Mouse (Mus musculus): ENCODE results near the gene Sertad3. TPM values are rescaled to one million over a fixed set of nuclear protein-coding genes. Genes with fewer than 3 reads are reported as not detected.

Sertad3 gene
- polyA plus RNA-seq, 1 experiment from 2014 or later = 29.4 TPM

DNA sequence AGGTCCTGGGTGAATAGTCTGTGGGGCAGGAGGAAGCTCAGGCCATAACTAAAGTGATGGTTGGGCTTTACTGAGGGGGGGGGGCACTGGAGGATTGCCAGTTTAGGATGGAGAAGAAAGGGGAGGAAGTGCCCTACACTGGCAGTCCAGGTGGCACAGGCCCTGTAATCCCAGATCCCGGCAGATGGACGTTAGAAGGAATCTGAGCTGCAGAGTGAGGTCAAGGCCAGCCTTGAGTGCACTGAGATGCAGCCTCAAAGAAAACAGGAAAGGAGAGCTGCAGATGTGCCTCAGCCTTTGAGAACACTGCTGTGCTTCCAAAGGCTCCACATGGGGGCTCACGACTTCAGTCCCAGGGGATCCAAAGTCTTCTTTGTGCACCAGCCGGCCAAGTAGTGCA, 5.9 kb upstream of the Sertad3 start:
- no peak overlapping the region for H3K4me2 ChIP-seq
- H3K36me3 ChIP-seq = no peaks in the 10 kb centered on the region
- no peak overlapping the region for H3K4me3 ChIP-seq (replicated peaks)
- H3K9me3 ChIP-seq = no peaks in the 10 kb centered on the region
- WGBS = 32% methylated on average over 4 of the region's 4 CpGs
- ATAC-seq (ENCODE audit: insufficient number of reproducible peaks, insufficient read depth, low FRiP score, low TSS enrichment, low read depth) = no peak
- H3K27ac ChIP-seq = no peak overlapping the region
- H3K9ac ChIP-seq (replicated peaks) = no peak overlapping the region
- H3K27me3 ChIP-seq = no peaks in the 10 kb centered on the region
- H3K4me1 ChIP-seq (replicated peaks) = peaks cover 4% of the 10 kb centered on the region; the same call in 1 of the 2 replicates

DNA sequence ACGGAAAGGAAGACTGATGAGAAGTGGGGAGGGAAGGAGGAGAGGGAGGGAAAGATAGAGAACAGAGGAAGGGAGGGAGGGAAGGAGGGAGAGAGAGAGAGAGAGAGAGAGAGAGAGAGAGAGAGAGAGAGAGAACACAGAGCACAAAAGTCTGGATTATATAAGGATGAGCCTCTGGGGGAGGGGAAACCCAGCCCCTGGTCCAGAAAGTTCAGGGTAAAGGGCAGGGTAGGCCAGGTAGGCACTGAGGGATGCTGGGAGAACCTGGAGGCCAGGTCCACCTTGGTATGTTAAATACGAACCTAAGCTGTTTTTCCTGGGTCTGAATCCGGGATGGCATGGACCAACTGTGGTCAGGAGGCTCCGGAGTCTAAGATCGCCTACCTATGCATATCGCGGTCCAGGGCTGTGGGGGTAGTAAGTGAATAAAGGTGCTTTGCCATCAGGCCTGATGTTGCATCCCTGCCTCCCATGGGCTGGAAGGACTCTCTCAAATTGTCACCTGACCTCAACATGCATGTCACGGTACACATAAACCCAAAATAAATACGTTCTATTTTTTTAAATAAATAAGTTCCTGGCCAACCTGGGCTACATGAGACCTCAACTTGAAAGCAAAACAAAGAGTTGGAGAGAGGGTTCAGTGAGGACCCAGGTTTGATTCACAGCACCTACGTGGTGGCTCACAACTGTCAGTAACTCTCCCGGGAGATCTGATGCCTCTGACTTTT, 2.0 kb upstream of the Sertad3 start:
- no peak for ATAC-seq (ENCODE audit: insufficient number of reproducible peaks, insufficient read depth, low FRiP score, low TSS enrichment, low read depth)
- no peaks in the 10 kb centered on the region for H3K9me3 ChIP-seq

DNA sequence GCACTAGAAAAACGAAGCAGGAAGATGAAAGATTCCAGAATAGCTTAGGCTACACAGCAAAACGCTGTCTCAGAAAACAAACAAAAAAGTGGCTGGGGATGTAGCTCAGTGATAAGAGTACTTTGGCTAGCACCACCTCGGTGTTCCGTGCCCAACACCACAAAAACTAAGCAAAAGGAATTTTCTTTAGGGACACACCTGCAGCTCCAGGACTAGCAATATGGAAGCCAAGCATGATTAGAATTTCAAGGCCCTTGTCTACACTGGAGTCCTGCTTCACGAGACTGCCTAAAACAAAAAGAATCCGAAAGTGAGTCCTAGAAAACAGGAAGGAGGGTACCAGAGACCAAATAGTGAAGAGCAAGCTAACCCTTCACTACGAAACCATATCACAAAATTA, 972 bp upstream of the Sertad3 start:
- Histone ChIP-seq H3K27me3 (no peaks in the 10 kb centered on the region), H3K4me1 (replicated peaks) (peaks cover 11% of the 10 kb centered on the region; the same call in 1 of the 2 replicates), H3K9me3 (no peaks in the 10 kb centered on the region), H3K4me3 (replicated peaks) (peak overlapping the region; percentile 72), H3K36me3 (peaks cover 20% of the 10 kb centered on the region), H3K27ac (peak overlapping the region; percentile 62), H3K4me2 (peak overlapping the region; percentile 63), H3K9ac (replicated peaks) (no peak overlapping the region)
- ATAC-seq (ENCODE audit: insufficient number of reproducible peaks, insufficient read depth, low FRiP score, low TSS enrichment, low read depth) = no peak
- 53% methylated on average over 7 of the region's 7 CpGs for WGBS

More for the DNA sequence above, 2.0 kb upstream of the Sertad3 start:
- Histone ChIP-seq H3K4me1 (replicated peaks) (peaks cover 11% of the 10 kb centered on the region; the same call in 1 of the 2 replicates), H3K36me3 (peaks cover 11% of the 10 kb centered on the region), H3K9ac (replicated peaks) (no peak overlapping the region), H3K27ac (no peak overlapping the region), H3K4me2 (no peak overlapping the region), H3K4me3 (replicated peaks) (no peak overlapping the region), H3K27me3 (no peaks in the 10 kb centered on the region)
- 90% methylated on average over 11 of the region's 11 CpGs for WGBS

GRCm38 (mm10) chr7:27473835-27474489, 394 bp downstream of the Sertad3 start:
- H3K36me3 ChIP-seq = peaks cover 32% of the 10 kb centered on the region
- peak overlapping the region; percentile 57 for H3K9ac ChIP-seq (replicated peaks)
- H3K4me1 ChIP-seq (replicated peaks) = peaks cover 13% of the 10 kb centered on the region; the same call in 1 of the 2 replicates
- no peaks in the 10 kb centered on the region for H3K9me3 ChIP-seq
- peak overlapping the region; percentile 63 for H3K4me2 ChIP-seq
- H3K27me3 ChIP-seq = no peaks in the 10 kb centered on the region
- peak overlapping the region; percentile 72 for H3K4me3 ChIP-seq (replicated peaks)
- under 1% methylated on average over 34 of the region's 34 CpGs for WGBS
- no peak for ATAC-seq (ENCODE audit: insufficient number of reproducible peaks, insufficient read depth, low FRiP score, low TSS enrichment, low read depth)
- peak overlapping the region; percentile 93 for H3K27ac ChIP-seq

- peak; percentile 90 for ATAC-seq (ENCODE audit: insufficient number of reproducible peaks, insufficient read depth, low FRiP score, low TSS enrichment, low read depth)
- Histone ChIP-seq H3K9ac (replicated peaks) (peak overlapping the region; percentile 57), H3K36me3 (peaks cover 32% of the 10 kb centered on the region), H3K4me1 (replicated peaks) (peaks cover 13% of the 10 kb centered on the region; the same call in 1 of the 2 replicates), H3K9me3 (no peaks in the 10 kb centered on the region), H3K4me2 (peak overlapping the region; percentile 63), H3K27me3 (no peaks in the 10 kb centered on the region), H3K27ac (peak overlapping the region; percentile 93), H3K4me3 (replicated peaks) (peak overlapping the region; percentile 72)
- WGBS = under 1% methylated on average over 23 of the region's 23 CpGs
Observed at GRCm38 (mm10) chr7:27474490-27474954, 954 bp downstream of the Sertad3 start.

DNA sequence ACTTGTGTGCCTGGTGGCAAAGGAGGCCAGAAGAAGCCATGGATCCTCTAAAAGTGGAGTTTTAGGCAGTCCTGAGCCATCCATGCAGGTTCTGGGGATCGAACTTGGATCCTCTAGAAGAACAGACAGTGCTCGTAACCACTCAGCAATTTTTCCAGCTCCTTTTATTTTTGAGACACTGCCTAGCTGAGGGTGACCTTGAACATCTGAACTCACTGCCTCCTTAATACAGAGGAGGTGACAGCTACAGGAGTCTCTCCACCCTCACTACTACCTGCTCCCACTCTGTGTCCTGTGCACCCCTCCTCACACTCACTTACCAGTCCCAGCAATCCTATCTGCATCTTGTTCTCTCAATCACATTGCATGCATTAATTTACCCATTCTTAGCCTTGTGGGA, 2.0 kb downstream of the Sertad3 start:
- peaks cover 32% of the 10 kb centered on the region for H3K36me3 ChIP-seq
- no peak overlapping the region for H3K4me3 ChIP-seq (replicated peaks)
- no peaks in the 10 kb centered on the region for H3K27me3 ChIP-seq
- WGBS = 92% methylated on average over 2 of the region's 2 CpGs
- H3K4me1 ChIP-seq (replicated peaks) = peaks cover 15% of the 10 kb centered on the region
- no peak for ATAC-seq (ENCODE audit: insufficient number of reproducible peaks, insufficient read depth, low FRiP score, low TSS enrichment, low read depth)
- peak overlapping the region; percentile 63 for H3K4me2 ChIP-seq
- H3K27ac ChIP-seq = no peak overlapping the region
- H3K9me3 ChIP-seq = no peaks in the 10 kb centered on the region
- no peak overlapping the region for H3K9ac ChIP-seq (replicated peaks)

- WGBS = 93% methylated on average over 14 of the region's 14 CpGs
- H3K9ac ChIP-seq (replicated peaks) = no peak overlapping the region
Observed at GRCm38 (mm10) chr7:27476098-27476635, 2.6 kb downstream of the Sertad3 start.

GRCm38 (mm10) chr7:27478561-27478960, 5.0 kb downstream of the Sertad3 start:
- H3K4me3 ChIP-seq (replicated peaks) = no peak overlapping the region

More at GRCm38 (mm10) chr7:27476098-27476635, 2.6 kb downstream of the Sertad3 start:
- no peak for ATAC-seq (ENCODE audit: insufficient number of reproducible peaks, insufficient read depth, low FRiP score, low TSS enrichment, low read depth)
- H3K4me3 ChIP-seq (replicated peaks) = no peak overlapping the region
- peaks cover 32% of the 10 kb centered on the region for H3K36me3 ChIP-seq
- H3K27ac ChIP-seq = no peak overlapping the region
- H3K27me3 ChIP-seq = no peaks in the 10 kb centered on the region
- no peak overlapping the region for H3K4me2 ChIP-seq
- peaks cover 21% of the 10 kb centered on the region for H3K4me1 ChIP-seq (replicated peaks)
- H3K9me3 ChIP-seq = no peaks in the 10 kb centered on the region

GRCm38 (mm10) chr7:27479750-27480149, 6.2 kb downstream of the Sertad3 start:
- Histone ChIP-seq H3K36me3 (peaks cover 32% of the 10 kb centered on the region), H3K27ac (no peak overlapping the region), H3K4me2 (no peak overlapping the region), H3K27me3 (no peaks in the 10 kb centered on the region), H3K9ac (replicated peaks) (no peak overlapping the region), H3K9me3 (no peaks in the 10 kb centered on the region), H3K4me1 (replicated peaks) (peaks cover 29% of the 10 kb centered on the region), H3K4me3 (replicated peaks) (no peak overlapping the region)
- ATAC-seq (ENCODE audit: insufficient number of reproducible peaks, insufficient read depth, low FRiP score, low TSS enrichment, low read depth) = no peak
- 64% methylated on average over 1 of the region's 1 CpGs for whole genome bisulfite sequencing

More at GRCm38 (mm10) chr7:27478561-27478960, 5.0 kb downstream of the Sertad3 start:
- Histone ChIP-seq H3K36me3 (peaks cover 32% of the 10 kb centered on the region), H3K27ac (peak overlapping the region; percentile 41; the same call in 1 of the 2 replicates), H3K27me3 (no peaks in the 10 kb centered on the region), H3K9me3 (no peaks in the 10 kb centered on the region), H3K9ac (replicated peaks) (no peak overlapping the region), H3K4me2 (no peak overlapping the region), H3K4me1 (replicated peaks) (peaks cover 29% of the 10 kb centered on the region)
- 87% methylated on average over 7 of the region's 7 CpGs for WGBS
- ATAC-seq (ENCODE audit: insufficient number of reproducible peaks, insufficient read depth, low FRiP score, low TSS enrichment, low read depth) = no peak

GRCm38 (mm10) chr7:27480506-27480905, 6.9 kb downstream of the Sertad3 start:
- H3K27ac ChIP-seq = peak overlapping the region; percentile 87
- peaks cover 32% of the 10 kb centered on the region for H3K36me3 ChIP-seq
- ATAC-seq (ENCODE audit: insufficient number of reproducible peaks, insufficient read depth, low FRiP score, low TSS enrichment, low read depth) = no peak
- H3K4me2 ChIP-seq = peak overlapping the region; percentile 62; the same call in 1 of the 2 replicates
- H3K4me3 ChIP-seq (replicated peaks) = no peak overlapping the region
- H3K4me1 ChIP-seq (replicated peaks) = peaks cover 26% of the 10 kb centered on the region
- 64% methylated on average over 3 of the region's 3 CpGs for WGBS
- H3K9ac ChIP-seq (replicated peaks) = no peak overlapping the region
- H3K27me3 ChIP-seq = no peaks in the 10 kb centered on the region
- H3K9me3 ChIP-seq = no peaks in the 10 kb centered on the region

All from limb, embryonic 12.5 days (tissue).